Mouse (Mus musculus) hindbrain, embryonic 16.5 days (tissue): ENCODE data around the gene Gm49358. TPM values are rescaled to one million over a fixed set of nuclear protein-coding genes. Genes with fewer than 3 reads are reported as not detected.

ENCODE experiments used
- ATAC-seq: fragments of 200-750 bp; cut with Nextera tagmentation; 2 replicates; pipeline ENCODE4 v1.8.0; 2017; ENCODE audit warnings: moderate TSS enrichment, moderate library complexity
- H3K27ac ChIP-seq: fragments of 300-500 bp; sonication (generic); 2 replicates; pipeline ENCODE4 v1.5.1; 2014; ENCODE audit warnings: low read depth, mild to moderate bottlenecking, control low read depth, low read length, moderate library complexity
- H3K27me3 ChIP-seq: fragments of 300-500 bp; sonication (generic); replicated peaks from 2 replicates; pipeline ENCODE4 v1.6.1; 2014; ENCODE audit warnings: low read length; ENCODE audit not compliant: control insufficient read depth, insufficient read depth
- H3K36me3 ChIP-seq: fragments of 300-500 bp; sonication (generic); 2 replicates; pipeline ENCODE4 v1.6.1; 2014; ENCODE audit warnings: mild to moderate bottlenecking, low read length, moderate library complexity, mixed read lengths; ENCODE audit not compliant: control insufficient read depth, insufficient read depth
- H3K4me1 ChIP-seq: fragments of 300-500 bp; sonication (generic); 2 replicates; pipeline ENCODE4 v1.6.1; 2014; ENCODE audit warnings: low read depth, low read length; ENCODE audit not compliant: control insufficient read depth, insufficient read depth
- H3K4me2 ChIP-seq: fragments of 300-500 bp; sonication (generic); 2 replicates; pipeline ENCODE4 v1.6.1; 2014; ENCODE audit warnings: mild to moderate bottlenecking, low read length, control low read depth, moderate library complexity
- H3K4me3 ChIP-seq: fragments of 300-500 bp; sonication (generic); 2 replicates; pipeline ENCODE4 v1.5.1; 2014; ENCODE audit warnings: mild to moderate bottlenecking, low read length, control low read depth, moderate library complexity
- H3K9ac ChIP-seq: fragments of 300-500 bp; sonication (generic); 2 replicates; pipeline ENCODE4 v1.6.1; 2014; ENCODE audit warnings: low read depth, mild to moderate bottlenecking, control low read depth, low read length, moderate library complexity
- H3K9me3 ChIP-seq: fragments of 300-500 bp; sonication (generic); 2 replicates; pipeline ENCODE4 v1.6.1; 2014; ENCODE audit warnings: mild to moderate bottlenecking, low read length, moderate library complexity; ENCODE audit not compliant: control insufficient read depth
- WGBS: fragments of 180-500 bp; shearing (Covaris S2); extraction: QIAGEN DNeasy Blood & Tissue Kit; methylation state at CpG from one replicate; pipeline ENCODE4 v1.1.7; 2014; 5-methylcytosine and 5-hydroxymethylcytosine counted together
- polyA plus RNA-seq: library from polyadenylated mRNA; unstranded; fragments of >200 nt; fragmentation: Nextera tagmentation; extraction: Ambion mirVana; gene quantifications from 2 replicates; pipeline ENCODE4 v1.2.1, GENCODE M21; 2015

Gene Gm49358
- polyA plus RNA-seq, 1 experiment from 2014 or later = not detected

DNA sequence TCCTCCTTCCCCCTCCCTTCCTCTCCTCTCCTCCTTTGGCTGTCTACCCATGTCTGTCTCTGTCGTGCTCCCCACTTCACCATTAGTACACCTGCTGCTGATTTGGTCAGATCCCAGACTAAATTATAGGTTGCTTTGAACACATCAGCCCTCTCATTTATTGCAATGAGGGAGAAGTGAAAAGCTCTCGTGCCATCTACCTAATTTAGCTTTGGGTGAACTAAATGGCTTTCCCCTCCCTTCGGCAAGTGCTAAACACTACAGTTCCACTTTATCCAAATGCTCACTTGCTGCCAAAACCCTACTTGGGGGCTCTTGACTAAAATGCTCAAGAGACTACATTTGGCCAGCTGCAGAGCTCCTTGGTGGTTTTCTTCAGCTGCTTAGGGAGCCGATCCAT is 73.0 kb downstream of the Gm49358 start:
- WGBS = 74% methylated on average over 4 of the region's 4 CpGs
- no peaks in the 10 kb centered on the region for H3K9me3 ChIP-seq
- H3K4me1 ChIP-seq = no peaks in the 10 kb centered on the region

DNA sequence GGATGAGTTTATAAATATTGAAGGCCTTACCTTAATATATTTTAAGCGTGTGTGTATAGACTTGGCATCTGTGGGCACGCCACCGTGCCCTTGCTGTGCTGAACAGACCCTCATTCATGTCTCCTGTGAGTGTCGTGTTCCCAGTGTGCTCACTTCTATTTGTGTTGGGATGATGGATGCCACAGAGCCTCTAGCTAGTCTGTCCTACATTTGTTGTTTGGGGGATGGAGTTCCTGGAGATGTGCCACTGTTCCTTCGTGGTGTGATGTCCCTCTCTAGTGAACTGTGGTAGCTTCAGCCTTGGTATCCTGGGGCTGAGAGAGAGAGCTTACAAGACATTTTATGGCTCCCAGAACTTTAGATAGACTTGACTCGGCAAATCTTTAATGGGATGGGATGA is 75.1 kb downstream of the Gm49358 start:
- WGBS = 90% methylated on average over 6 of the region's 6 CpGs
- ATAC-seq = no peak; the same call in 1 of the 2 replicates

More for the DNA sequence above, 73.0 kb downstream of the Gm49358 start:
- peaks cover 9% of the 10 kb centered on the region; the same call in 1 of the 2 replicates for H3K36me3 ChIP-seq
- no peak overlapping the region for H3K27ac ChIP-seq
- H3K4me3 ChIP-seq = no peak overlapping the region
- H3K4me2 ChIP-seq = no peak overlapping the region
- H3K27me3 ChIP-seq = no peaks in the 10 kb centered on the region
- no peak overlapping the region for H3K9ac ChIP-seq
- ATAC-seq = no peak

DNA sequence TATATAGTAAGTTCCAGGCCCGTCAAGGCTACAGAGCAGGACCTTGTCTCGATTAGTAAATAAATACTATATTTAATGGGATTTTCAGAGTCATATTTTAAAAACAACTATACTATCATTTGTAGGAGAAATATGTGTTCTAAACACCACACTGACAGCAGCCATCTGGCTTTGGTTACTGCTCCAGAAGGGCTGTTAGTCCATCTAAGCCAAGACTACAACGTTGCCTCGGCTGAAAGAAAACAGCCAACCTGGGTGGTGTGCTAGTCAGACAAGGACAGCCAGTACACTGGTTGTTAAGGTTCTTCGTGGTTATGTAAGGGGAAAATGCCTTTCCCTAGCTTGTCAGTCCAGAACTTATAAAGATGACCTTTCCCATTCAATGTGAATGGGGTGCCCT is 78.9 kb downstream of the Gm49358 start:
- Histone ChIP-seq H3K9ac (no peak overlapping the region), H3K4me3 (no peak overlapping the region), H3K4me2 (no peak overlapping the region), H3K27me3 (no peaks in the 10 kb centered on the region), H3K4me1 (no peaks in the 10 kb centered on the region), H3K36me3 (no peaks in the 10 kb centered on the region), H3K27ac (no peak overlapping the region), H3K9me3 (no peaks in the 10 kb centered on the region)
- no peak for ATAC-seq
- WGBS = 86% methylated on average over 5 of the region's 5 CpGs

More for the DNA sequence above, 75.1 kb downstream of the Gm49358 start:
- no peaks in the 10 kb centered on the region for H3K27me3 ChIP-seq
- no peaks in the 10 kb centered on the region for H3K9me3 ChIP-seq
- no peak overlapping the region for H3K4me2 ChIP-seq
- no peak overlapping the region for H3K9ac ChIP-seq
- H3K4me3 ChIP-seq = no peak overlapping the region
- H3K36me3 ChIP-seq = peaks cover 6% of the 10 kb centered on the region; the same call in 1 of the 2 replicates
- H3K4me1 ChIP-seq = no peaks in the 10 kb centered on the region
- no peak overlapping the region for H3K27ac ChIP-seq

DNA sequence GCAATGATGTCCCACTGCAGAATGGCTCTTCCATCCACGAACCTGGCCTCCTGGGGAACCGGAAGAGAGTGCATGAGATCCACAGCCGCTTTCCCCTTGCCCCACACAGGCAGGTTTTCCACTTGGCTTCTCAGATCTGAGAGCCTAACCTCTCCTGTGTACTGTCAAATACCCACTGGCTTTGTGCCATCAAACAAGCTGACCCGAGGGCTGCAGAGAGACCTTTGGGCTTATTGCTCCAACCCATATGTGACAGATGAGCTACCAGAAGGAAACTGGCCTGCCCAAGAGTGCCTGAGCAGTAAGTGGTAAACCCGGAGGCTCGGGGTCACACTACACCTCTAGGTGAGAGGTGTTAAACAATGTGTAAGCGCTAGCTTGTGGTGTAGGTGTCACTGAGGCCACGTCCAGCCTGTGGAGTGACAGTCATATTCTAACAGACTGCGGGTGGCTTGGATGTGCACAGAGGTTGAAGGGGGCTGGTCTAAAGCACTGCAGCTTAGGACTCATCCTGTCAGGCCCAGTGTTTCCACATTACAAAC is 83.2 kb downstream of the Gm49358 start:
- H3K4me2 ChIP-seq = no peak overlapping the region
- no peak overlapping the region for H3K9ac ChIP-seq
- H3K27me3 ChIP-seq = no peaks in the 10 kb centered on the region
- no peak overlapping the region for H3K4me3 ChIP-seq
- 80% methylated on average over 9 of the region's 9 CpGs for WGBS
- no peak for ATAC-seq
- no peaks in the 10 kb centered on the region for H3K36me3 ChIP-seq
- no peaks in the 10 kb centered on the region for H3K4me1 ChIP-seq
- no peak overlapping the region for H3K27ac ChIP-seq
- no peaks in the 10 kb centered on the region for H3K9me3 ChIP-seq

DNA sequence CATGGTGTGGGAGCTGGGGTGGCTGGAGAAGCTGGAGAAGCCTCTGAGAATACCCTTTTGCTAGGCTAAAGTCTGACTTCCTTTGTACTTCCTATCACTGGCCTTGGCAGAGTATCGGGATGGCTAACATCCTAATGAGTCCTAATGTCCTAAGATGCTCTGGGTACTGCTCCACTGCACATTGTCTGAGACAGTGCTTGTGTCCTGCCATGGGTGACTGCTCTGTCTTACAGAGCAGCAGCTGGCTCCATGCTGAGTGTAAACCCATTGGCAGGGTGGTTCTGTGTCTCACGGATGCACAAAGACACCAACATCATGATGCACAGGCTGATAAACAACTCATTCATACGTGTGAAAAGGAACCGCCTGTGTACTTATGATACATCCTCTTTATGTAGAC is 85.3 kb downstream of the Gm49358 start:
- WGBS = 76% methylated on average over 4 of the region's 4 CpGs
- no peak overlapping the region for H3K4me2 ChIP-seq
- H3K27me3 ChIP-seq = no peaks in the 10 kb centered on the region
- ATAC-seq = no peak
- no peak overlapping the region for H3K9ac ChIP-seq
- no peaks in the 10 kb centered on the region for H3K36me3 ChIP-seq
- H3K9me3 ChIP-seq = no peaks in the 10 kb centered on the region
- H3K4me1 ChIP-seq = no peaks in the 10 kb centered on the region
- no peak overlapping the region for H3K27ac ChIP-seq
- H3K4me3 ChIP-seq = no peak overlapping the region

DNA sequence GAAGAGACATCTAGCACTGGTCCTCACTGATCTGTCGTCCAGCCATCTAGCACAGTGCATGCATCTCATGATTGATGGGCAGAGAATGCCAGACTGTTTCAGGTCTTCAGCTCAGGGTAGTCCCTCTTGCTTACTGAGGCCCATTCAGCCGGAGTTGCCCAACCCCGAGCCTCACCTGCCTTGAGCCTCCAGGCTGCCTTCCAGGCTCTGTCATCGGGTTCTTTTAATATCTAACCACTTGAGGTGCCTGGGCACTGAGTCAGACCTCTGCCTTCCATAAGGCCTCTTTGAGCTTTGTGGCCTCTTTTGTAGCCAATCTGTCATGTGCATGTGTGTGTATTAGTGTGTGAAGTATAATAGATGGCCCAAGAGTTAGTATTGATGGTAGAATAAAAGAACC is 85.7 kb downstream of the Gm49358 start:
- ATAC-seq = no peak
- no peak overlapping the region for H3K4me3 ChIP-seq
- 87% methylated on average over 4 of the region's 4 CpGs for WGBS

DNA sequence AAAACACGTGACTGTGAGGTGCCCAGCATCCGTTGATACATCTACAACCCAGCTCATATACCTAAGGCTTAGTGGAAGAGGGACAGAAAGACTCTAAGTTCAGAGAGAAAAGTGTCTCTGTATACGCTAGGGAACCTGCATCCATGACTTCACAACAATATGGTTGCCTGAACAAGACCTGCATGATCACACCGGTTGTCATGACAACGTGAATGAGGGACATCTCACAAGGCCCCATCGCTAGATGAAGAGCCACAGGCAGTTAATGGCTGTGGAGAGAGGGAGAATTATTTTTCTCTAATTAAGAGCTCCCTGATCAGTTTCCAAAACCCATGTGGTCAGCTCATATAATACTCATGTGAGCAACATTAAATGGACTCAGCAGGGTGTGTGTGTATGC is 88.4 kb downstream of the Gm49358 start:
- no peaks in the 10 kb centered on the region for H3K9me3 ChIP-seq
- no peaks in the 10 kb centered on the region for H3K4me1 ChIP-seq
- no peak overlapping the region for H3K4me2 ChIP-seq
- H3K4me3 ChIP-seq = no peak overlapping the region
- H3K27me3 ChIP-seq = no peaks in the 10 kb centered on the region
- no peak overlapping the region for H3K27ac ChIP-seq
- ATAC-seq = peak; percentile 57; the same call in 1 of the 2 replicates
- no peak overlapping the region for H3K9ac ChIP-seq
- H3K36me3 ChIP-seq = no peaks in the 10 kb centered on the region
- 68% methylated on average over 6 of the region's 6 CpGs for WGBS

More for the DNA sequence above, 85.7 kb downstream of the Gm49358 start:
- no peak overlapping the region for H3K9ac ChIP-seq
- H3K27me3 ChIP-seq = no peaks in the 10 kb centered on the region
- H3K4me1 ChIP-seq = no peaks in the 10 kb centered on the region
- H3K36me3 ChIP-seq = no peaks in the 10 kb centered on the region
- no peak overlapping the region for H3K4me2 ChIP-seq
- H3K27ac ChIP-seq = no peak overlapping the region
- no peaks in the 10 kb centered on the region for H3K9me3 ChIP-seq

DNA sequence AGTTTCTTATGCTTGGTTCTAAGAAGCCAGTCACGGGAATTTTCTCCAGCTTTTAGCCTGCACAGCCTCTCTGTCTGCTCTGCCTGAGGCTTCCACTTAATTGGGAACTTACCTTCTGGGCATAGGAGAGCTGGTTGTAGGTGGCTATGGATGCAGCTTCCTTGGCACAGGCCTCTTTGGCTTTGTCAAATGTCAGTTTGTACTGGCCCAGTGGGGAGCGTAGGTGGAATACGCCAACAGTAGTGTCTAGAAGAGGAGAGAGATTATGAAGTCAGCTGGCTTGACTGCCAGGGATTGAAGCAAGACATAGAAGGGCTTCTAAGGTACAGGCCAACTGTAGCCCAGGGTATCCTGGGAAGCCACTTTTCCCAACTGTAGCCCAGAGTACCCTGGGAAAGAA is 89.7 kb downstream of the Gm49358 start:
- Histone ChIP-seq H3K9ac (no peak overlapping the region), H3K27me3 (no peaks in the 10 kb centered on the region), H3K4me2 (no peak overlapping the region), H3K4me3 (no peak overlapping the region), H3K9me3 (no peaks in the 10 kb centered on the region), H3K36me3 (no peaks in the 10 kb centered on the region), H3K4me1 (no peaks in the 10 kb centered on the region), H3K27ac (no peak overlapping the region)
- ATAC-seq = no peak
- WGBS = 82% methylated on average over 3 of the region's 3 CpGs

DNA sequence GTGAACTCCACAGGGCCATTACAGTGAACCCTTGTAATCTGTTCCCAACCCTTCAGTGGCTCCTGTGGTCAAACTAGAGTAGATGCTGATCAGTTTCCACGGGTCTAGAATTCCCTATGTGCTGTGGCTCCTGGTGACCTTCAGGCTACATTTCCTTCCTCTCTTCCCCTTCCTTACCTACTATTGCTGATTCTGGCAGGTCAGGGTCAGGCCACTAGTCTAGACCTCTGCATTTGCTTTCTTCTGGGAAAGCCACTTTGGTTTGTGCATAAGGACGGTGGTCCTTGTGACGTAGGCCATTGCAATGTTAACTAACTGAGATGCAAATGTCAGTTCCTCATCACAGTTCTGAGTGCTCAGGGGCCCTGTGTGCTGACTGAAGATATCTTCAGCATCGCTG is 96.6 kb downstream of the Gm49358 start:
- Histone ChIP-seq H3K4me1 (no peaks in the 10 kb centered on the region), H3K27ac (no peak overlapping the region), H3K27me3 (no peaks in the 10 kb centered on the region), H3K9me3 (no peaks in the 10 kb centered on the region), H3K4me3 (no peak overlapping the region), H3K9ac (no peak overlapping the region), H3K4me2 (no peak overlapping the region), H3K36me3 (no peaks in the 10 kb centered on the region)
- 80% methylated on average over 4 of the region's 4 CpGs for WGBS
- no peak for ATAC-seq

DNA sequence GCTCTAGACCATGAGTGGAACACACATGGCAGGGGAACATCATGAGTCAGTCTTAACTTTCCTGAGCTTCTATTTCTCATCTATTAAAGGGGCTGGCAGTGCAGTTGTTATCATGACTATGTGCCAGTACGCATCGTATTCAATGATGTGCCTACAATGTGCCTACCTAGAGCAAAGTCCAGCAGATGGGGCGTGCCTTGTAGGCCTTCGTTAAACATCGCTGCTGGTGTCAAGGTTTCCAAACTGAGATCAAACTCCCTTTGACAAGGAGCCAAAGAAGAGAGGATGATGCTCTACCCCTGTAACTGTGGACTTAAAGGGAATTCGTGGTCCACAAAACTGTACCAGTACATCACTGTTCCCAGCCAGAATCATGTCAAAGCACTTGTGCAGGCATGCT is 98.7 kb downstream of the Gm49358 start:
- no peaks in the 10 kb centered on the region for H3K27me3 ChIP-seq
- no peak overlapping the region for H3K4me3 ChIP-seq
- ATAC-seq = no peak
- H3K4me1 ChIP-seq = no peaks in the 10 kb centered on the region
- H3K9ac ChIP-seq = no peak overlapping the region
- no peaks in the 10 kb centered on the region for H3K36me3 ChIP-seq
- WGBS = 91% methylated on average over 6 of the region's 6 CpGs
- H3K4me2 ChIP-seq = no peak overlapping the region
- H3K9me3 ChIP-seq = no peaks in the 10 kb centered on the region
- no peak overlapping the region for H3K27ac ChIP-seq
